Comparison of ENCODE assay signal across 22 mouse cellular contexts in the genomic region with DNA sequence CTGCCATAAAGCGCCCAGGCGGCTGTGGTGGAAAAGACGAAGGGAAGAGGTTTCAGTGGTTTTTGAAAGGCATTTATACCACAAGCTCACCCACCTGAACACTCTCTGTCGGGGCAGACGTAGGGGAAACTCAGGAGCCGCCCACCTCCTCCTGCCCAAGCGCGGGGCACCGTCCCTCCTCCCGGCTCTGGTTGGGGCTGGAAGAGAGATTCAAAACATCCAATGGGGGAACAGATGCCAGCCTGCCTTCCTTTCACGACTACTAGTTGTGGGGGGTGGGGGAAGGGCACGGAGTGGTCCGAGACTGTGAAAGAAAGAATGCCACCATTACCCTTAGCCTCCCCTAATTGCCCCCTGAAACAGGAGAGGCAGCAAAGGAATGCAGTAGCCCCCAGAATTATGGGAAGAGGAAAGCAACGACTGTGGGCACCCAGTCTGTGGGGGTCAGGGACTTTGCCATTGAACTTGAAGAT. TPM values are rescaled to one million over a fixed set of nuclear protein-coding genes. Genes with fewer than 3 reads are reported as not detected.
A peak's percentile ranks its signal among the peaks of the same experiment; 100 is the strongest.
DNase-seq lines count a peak whose midpoint lies in the region; ATAC-seq and TF ChIP-seq lines count a peak whose summit lies in the region.
"Had no signal": no experiment of that assay in that cellular context is flagged by ENCODE, and none has a peak within 500 bp of the region (broad histone marks: within the 10 kb centered on the region; RNA-seq: fewer than 3 reads in every experiment).

No protein-coding gene starts in this region.

- peaks cover 100% of the 10 kb centered on the region for H3K27me3 ChIP-seq in heart, embryonic 10.5 days (ENCODE audit: insufficient read depth, poor library complexity, severe bottlenecking)
- peaks cover 93% of the 10 kb centered on the region for H3K27me3 ChIP-seq in neural tube, embryonic 15.5 days (replicated peaks)
- H3K27me3 ChIP-seq in E14TG2a.4 (ENCODE audit: insufficient read depth, low read length): peaks cover 98% of the 10 kb centered on the region
- H3K27me3 ChIP-seq: Patski had no signal

- no peak for DNase-seq in heart, embryonic 10.5 days (ENCODE audit: low spot score)
- no peak for DNase-seq in heart, postnatal 25 days (ENCODE audit: low spot score)
- peak; percentile 44 for DNase-seq in neural tube, embryonic 10.5 days (ENCODE audit: extremely low spot score, low spot score)
- peak; percentile 51 for DNase-seq in induced T-regulatory cell, adult 2 months (ENCODE audit: low read depth)
- no peak for DNase-seq in layer of hippocampus, adult 11-12 months (ENCODE audit: low spot score)
- no peak for DNase-seq in gastrocnemius, postnatal 14 days
- DNase-seq: cerebellum, adult 11 months; gastrocnemius, postnatal 36 days; heart, postnatal 4 days; left cerebral cortex, postnatal 4 days; lung, postnatal 10 days; right cerebral cortex, postnatal 14 days had no signal

- under 1% methylated on average over 14 of the region's 14 CpGs for WGBS in heart, embryonic 10.5 days
- WGBS in neural tube, embryonic 15.5 days: under 1% methylated on average over 14 of the region's 14 CpGs

- no peak overlapping the region; the same call in 1 of the 2 replicates for H3K4me2 ChIP-seq in neural tube, embryonic 15.5 days
- H3K4me2 ChIP-seq: heart, embryonic 12.5 days; liver, embryonic 15.5 days had no signal

- intact Hi-C loops in heart, postnatal 25 days (cut with DNase I): loop anchor here (10.0 kb wide), 1 partner anchor 195 kb away; a partner anchor contains a TSS
- intact Hi-C loops in gastrocnemius, postnatal 14 days (cut with DNase I; ENCODE audit: low total_unique reads): loop anchor here (10.0 kb wide), 1 partner anchor 195 kb away; a partner anchor contains a TSS

- no peaks in the 10 kb centered on the region for H3K9me3 ChIP-seq in heart, embryonic 10.5 days
- no peaks in the 10 kb centered on the region for H3K9me3 ChIP-seq in neural tube, embryonic 15.5 days (replicated peaks)
- H3K9me3 ChIP-seq in E14TG2a.4 (ENCODE audit: low read length): no peaks in the 10 kb centered on the region
- H3K9me3 ChIP-seq: forebrain, embryonic 10.5 days; heart, embryonic 12.5 days; liver, embryonic 15.5 days had no signal

- 0 out of 2 replicates have a peak overlapping the region, but pooled peaks have one; percentile 8 for H3K4me3 ChIP-seq in heart, embryonic 10.5 days
- no peak overlapping the region for H3K4me3 ChIP-seq in neural tube, embryonic 15.5 days (replicated peaks)
- H3K4me3 ChIP-seq in E14TG2a.4 (replicated peaks; ENCODE audit: low read length): peak overlapping the region; percentile 64
- H3K4me3 ChIP-seq: forebrain, embryonic 10.5 days; heart, embryonic 12.5 days; liver, embryonic 15.5 days had no signal

- ATAC-seq in neural tube, embryonic 15.5 days (ENCODE audit: low FRiP score): no peak
- ATAC-seq: Patski had no signal

- H3K36me3 ChIP-seq in heart, embryonic 10.5 days: no peaks in the 10 kb centered on the region
- H3K36me3 ChIP-seq in neural tube, embryonic 15.5 days: no peaks in the 10 kb centered on the region
- no peaks in the 10 kb centered on the region for H3K36me3 ChIP-seq in E14TG2a.4 (ENCODE audit: insufficient read depth, low read length)
- H3K36me3 ChIP-seq: forebrain, embryonic 10.5 days; heart, embryonic 12.5 days; liver, embryonic 15.5 days had no signal

- no peak for TF ChIP-seq CTCF in E14TG2a.4 (conservative IDR thresholded peaks at IDR 0.05; ENCODE audit: low read length)

- no peak overlapping the region for H3K27ac ChIP-seq in heart, embryonic 10.5 days
- H3K27ac ChIP-seq in neural tube, embryonic 15.5 days (replicated peaks): no peak overlapping the region
- H3K27ac ChIP-seq: forebrain, embryonic 10.5 days; liver, embryonic 15.5 days had no signal

- peaks cover 4% of the 10 kb centered on the region for H3K4me1 ChIP-seq in heart, embryonic 10.5 days
- H3K4me1 ChIP-seq in neural tube, embryonic 15.5 days: no peaks in the 10 kb centered on the region
- peaks cover 64% of the 10 kb centered on the region for H3K4me1 ChIP-seq in E14TG2a.4 (replicated peaks; ENCODE audit: low read depth, low read length)
- H3K4me1 ChIP-seq: heart, embryonic 12.5 days; liver, embryonic 15.5 days had no signal

- H3K9ac ChIP-seq in neural tube, embryonic 15.5 days (replicated peaks): no peak overlapping the region
- H3K9ac ChIP-seq: heart, embryonic 12.5 days; liver, embryonic 15.5 days had no signal

RNA-seq across cellular contexts. Expression of a gene that starts 6.1 kb away (rescaled TPM):
- not detected in 2 replicates for polyA plus RNA-seq in heart, embryonic 10.5 days (2016; fragmentation: Nextera tagmentation; extraction: Ambion mirVana)
- total RNA-seq in heart, postnatal 25 days (2021): not detected
- 0.15 and 1.9 TPM in 2 replicates for polyA plus RNA-seq in neural tube, embryonic 15.5 days (2015; fragmentation: Nextera tagmentation; extraction: Ambion mirVana)
- total RNA-seq in gastrocnemius, postnatal 14 days (2021): not detected
- total RNA-seq: gastrocnemius, postnatal 36 days; heart, postnatal 4 days; layer of hippocampus, adult 18-20 months; left cerebral cortex, postnatal 4 days had no signal
- polyA plus RNA-seq: embryonic facial prominence, embryonic 14.5 days; forebrain, embryonic 10.5 days; frontal cortex, adult 2 months; heart, embryonic 12.5 days; intestine, embryonic 14.5 days; liver, embryonic 15.5 days had no signal

Comparison
In these comparisons a context has a peak if more than half of its experiments do, and no peak if none do; other contexts are left out.
1. DNase-seq: peak in neural tube, embryonic 10.5 days (single experiment) and induced T-regulatory cell, adult 2 months (single experiment); none in heart, embryonic 10.5 days (single experiment), heart, postnatal 25 days (single experiment), layer of hippocampus, adult 11-12 months (single experiment) and gastrocnemius, postnatal 14 days (single experiment).